Mouse (Mus musculus) lung, adult 2 months (tissue): ENCODE results near the gene Rbbp6. TPM values are rescaled to one million over a fixed set of nuclear protein-coding genes. Genes with fewer than 3 reads are reported as not detected.

Experiments used
- DNase-seq: peaks from one replicate; pipeline ENCODE4 v3.0.0; 2022
- H3K4me1 ChIP-seq: fragments of 200-500 bp; 2 replicates; pipeline ENCODE4 v1.6.1; 2011; ENCODE audit warnings: low read length; ENCODE audit not compliant: control insufficient read depth, insufficient read depth
- H3K4me3 ChIP-seq: fragments of 200-500 bp; replicated peaks from 2 replicates; pipeline ENCODE3; 2011; ENCODE audit warnings: low read depth, mild to moderate bottlenecking, control low read depth, low read length; ENCODE audit errors: extremely low read depth
- CTCF ChIP-seq: fragments of 200-500 bp; IDR thresholded peaks from 2 replicates; pipeline ENCODE4 v1.5.1; 2011; ENCODE audit warnings: mild to moderate bottlenecking, low read length, control low read depth; ENCODE audit not compliant: insufficient read depth
- POLR2A ChIP-seq: fragments of 200-500 bp; IDR thresholded peaks from 2 replicates; pipeline ENCODE4 v1.6.1; 2011; ENCODE audit warnings: low read depth, mild to moderate bottlenecking, control low read depth, low read length, borderline replicate concordance; ENCODE audit errors: extremely low read depth
- WGBS: fragments of 180-500 bp; shearing (Covaris S2); methylation state at CpG from one replicate; pipeline ENCODE4 v1.1.7; 2018; 5-methylcytosine and 5-hydroxymethylcytosine counted together
- polyA plus RNA-seq: library from polyadenylated mRNA; depleted of rRNA; stranded (reverse); fragments of >200 nt; gene quantifications from 2 replicates; pipeline ENCODE4 v1.2.3, GENCODE M21; 2012; rRNA removed

Gene Rbbp6
- 6.8 and 12.0 TPM in 2 replicates for polyA plus RNA-seq

DNA sequence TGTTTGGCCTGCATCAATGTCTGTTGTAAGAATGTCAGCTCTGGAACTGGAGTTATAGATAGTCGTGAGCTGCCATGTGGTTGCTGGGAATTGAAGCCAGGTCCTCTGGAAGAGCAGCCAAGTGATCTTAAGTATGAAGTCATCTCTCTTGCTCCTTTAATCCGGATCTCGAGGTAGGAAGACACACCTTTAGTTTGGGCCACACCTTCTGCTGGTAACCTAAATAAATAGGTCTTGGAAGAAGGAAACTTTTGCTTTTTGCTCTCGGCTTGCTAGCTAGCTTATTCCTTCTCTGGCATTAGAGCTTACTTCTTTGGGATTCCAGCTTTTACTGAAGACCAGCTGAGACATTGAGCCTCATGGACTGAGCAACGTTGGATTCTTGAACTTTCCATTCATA lies at the start of gene Rbbp6:
Gene Rbbp6 (plus strand): TSS at position 301 of the 400 bp plus-strand sequence.
- 71% methylated on average over 5 of the region's 5 CpGs for WGBS
- Histone ChIP-seq H3K4me3 (no peak within 1 kb of the TSS), H3K4me1 (no peaks in the 10 kb centered on the region)
- TF ChIP-seq POLR2A (no peak), CTCF (no peak)
- DNase-seq = no peak

DNA sequence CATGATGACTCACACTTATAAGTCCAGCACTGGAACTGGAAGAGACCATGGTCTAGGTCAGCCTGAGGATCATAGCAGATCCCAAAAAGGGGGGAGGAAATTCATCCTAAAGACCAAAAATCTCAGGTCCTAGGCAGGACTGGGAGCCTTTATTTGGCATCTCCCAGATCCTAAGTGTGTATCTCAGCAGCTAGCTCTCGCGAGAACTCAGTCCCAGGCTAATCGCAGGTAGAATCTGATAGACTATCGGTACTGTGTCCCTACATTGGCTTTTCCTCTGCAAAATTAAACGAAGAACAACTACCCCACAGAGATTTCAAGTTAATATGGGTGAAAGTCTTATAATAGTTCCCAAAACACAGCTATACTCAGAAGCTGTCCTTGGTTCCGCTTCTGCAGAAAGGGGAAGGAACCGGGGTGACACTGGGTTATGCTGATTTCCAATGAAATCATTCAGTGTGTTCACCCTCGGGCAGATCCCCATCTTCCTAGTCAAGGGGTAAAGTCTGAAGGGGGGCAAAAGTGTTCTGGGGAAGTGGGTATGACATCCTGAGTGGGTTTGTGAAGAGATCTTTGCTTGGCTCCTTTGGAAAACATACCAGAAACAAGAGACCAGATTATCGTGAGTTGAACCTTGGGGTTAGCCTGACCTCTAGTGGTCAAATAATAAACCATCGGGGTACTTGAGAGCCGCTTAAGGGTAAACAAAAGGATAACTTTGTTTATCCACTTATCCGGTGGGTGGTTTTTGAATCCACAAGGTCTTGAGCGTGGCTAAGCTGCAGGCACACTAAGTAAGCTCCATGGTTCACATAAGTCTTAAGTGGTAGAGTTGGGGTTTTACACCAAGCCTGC lies 45.5 kb upstream of the Rbbp6 start:
- Histone ChIP-seq H3K4me1 (no peaks in the 10 kb centered on the region), H3K4me3 (no peak overlapping the region)
- WGBS = 42% methylated on average over 13 of the region's 13 CpGs
- 0 out of 2 replicates have a peak, but pooled peaks have one; percentile 15 for TF ChIP-seq CTCF
- no peak for TF ChIP-seq POLR2A
- peak; percentile 24 for DNase-seq

DNA sequence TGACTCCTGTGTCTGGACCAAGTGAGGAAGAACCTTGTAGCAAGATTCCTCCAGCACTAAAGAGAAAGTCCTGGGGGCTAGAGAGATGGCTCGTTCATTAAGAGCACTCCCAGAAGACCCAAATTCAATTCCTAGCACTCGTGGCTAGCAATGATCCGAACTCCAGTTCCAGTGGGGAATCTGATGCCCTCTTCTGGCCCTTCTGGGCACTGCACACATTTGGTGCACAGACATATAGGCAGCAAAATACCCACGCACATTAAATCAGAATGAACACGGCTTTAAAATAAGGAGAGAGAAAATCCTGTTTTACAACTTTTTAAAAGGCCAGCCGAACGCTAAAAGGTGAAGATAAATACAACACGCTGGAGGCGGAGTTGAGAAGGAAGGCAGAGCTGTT lies 43.9 kb upstream of the Rbbp6 start:
- WGBS = 76% methylated on average over 9 of the region's 9 CpGs
- no peak for DNase-seq
- no peaks in the 10 kb centered on the region for H3K4me1 ChIP-seq

DNA sequence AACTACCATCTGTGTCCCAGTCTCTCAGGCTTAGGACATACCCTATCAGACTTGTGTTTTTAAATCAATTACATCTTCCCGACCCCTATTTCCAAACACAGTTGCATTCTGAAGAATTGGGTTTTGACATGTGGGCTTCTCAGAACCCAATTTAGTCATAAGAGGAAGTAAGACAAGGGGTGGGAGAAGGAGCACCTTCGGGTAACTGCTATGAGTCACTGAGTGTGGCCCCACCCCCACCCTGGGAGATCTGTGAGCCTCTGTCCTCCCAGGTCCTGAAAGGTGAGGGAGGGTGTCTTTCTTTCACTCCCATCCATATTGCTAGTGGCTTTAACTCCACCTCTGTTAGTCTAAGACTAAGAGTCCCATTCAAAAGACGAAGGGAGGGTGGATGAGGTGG lies 41.2 kb upstream of the Rbbp6 start:
- no peak for TF ChIP-seq CTCF
- TF ChIP-seq POLR2A = no peak
- Histone ChIP-seq H3K4me1 (no peaks in the 10 kb centered on the region), H3K4me3 (no peak overlapping the region)
- DNase-seq = no peak
- 51% methylated on average over 3 of the region's 3 CpGs for WGBS

More for the DNA sequence above, 43.9 kb upstream of the Rbbp6 start:
- no peak for TF ChIP-seq POLR2A
- TF ChIP-seq CTCF = peak; percentile 17; the same call in 1 of the 2 replicates
- H3K4me3 ChIP-seq = no peak overlapping the region

DNA sequence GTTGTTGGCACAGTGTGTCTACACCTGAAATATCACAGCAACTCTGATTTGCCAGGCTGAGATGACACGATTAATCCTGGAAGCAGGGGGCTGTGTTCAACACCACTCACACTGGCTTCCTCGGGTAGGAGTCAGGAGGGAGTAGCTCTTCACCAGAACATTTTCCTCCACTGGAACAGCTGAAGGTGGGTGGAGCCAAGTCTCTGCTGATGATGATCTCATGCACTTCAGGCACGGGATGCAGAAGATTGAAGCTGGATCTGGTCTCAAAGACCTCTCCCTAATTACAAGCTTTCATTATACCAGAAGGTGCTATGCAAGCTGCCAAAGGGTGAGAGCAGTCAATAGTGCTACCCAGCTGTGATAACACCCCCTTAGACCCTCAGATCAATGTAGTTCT lies 35.0 kb upstream of the Rbbp6 start:
- no peaks in the 10 kb centered on the region; the same call in 1 of the 2 replicates for H3K4me1 ChIP-seq
- no peak for TF ChIP-seq CTCF
- TF ChIP-seq POLR2A = no peak
- WGBS = 15% methylated on average over 3 of the region's 3 CpGs
- H3K4me3 ChIP-seq = no peak overlapping the region
- no peak for DNase-seq

DNA sequence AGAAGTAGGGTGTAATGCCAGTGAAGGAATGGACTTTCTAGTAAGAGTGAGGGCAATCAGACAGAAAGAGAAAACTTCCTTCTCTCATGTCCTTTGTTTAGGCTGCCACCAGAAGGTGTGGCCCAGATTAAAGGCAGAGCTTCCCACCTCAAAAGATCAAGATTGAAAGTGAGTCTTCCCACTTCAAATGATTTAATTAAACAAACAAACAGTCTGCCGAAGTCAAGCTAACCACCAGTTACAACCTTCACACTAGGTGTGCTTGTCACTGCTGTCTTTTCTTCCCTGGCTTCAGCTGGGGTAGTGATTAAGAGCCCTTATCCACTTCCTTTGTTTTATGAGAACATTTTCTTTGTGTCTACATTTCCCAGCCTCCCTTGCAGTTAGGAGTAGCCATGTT lies 33.3 kb upstream of the Rbbp6 start:
- DNase-seq = no peak
- Histone ChIP-seq H3K4me1 (no peaks in the 10 kb centered on the region; the same call in 1 of the 2 replicates), H3K4me3 (no peak overlapping the region)
- TF ChIP-seq POLR2A (no peak), CTCF (no peak)
- WGBS = 20% methylated on average over 1 of the region's 1 CpGs

DNA sequence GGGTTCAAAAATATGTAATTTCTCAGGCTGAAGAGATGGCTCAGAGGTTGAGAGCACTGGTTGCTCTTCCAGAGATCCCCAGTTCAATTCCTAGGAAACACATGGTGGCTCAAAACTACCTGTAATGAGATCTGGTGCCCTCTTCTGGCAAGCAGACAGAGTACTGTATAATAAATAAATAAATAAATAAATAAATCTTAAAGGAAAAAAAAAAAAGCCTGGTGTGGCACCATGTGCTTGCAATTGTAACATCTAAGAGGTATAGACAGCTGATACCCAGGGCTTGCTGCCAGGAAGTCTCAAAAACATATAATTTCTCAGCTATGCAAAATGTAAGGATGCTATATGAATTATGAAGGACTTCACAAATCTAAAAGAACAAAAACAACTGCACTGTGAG lies 28.9 kb upstream of the Rbbp6 start:
- TF ChIP-seq CTCF = no peak
- TF ChIP-seq POLR2A = no peak
- no peak for DNase-seq
- no peaks in the 10 kb centered on the region for H3K4me1 ChIP-seq
- H3K4me3 ChIP-seq = no peak overlapping the region

DNA sequence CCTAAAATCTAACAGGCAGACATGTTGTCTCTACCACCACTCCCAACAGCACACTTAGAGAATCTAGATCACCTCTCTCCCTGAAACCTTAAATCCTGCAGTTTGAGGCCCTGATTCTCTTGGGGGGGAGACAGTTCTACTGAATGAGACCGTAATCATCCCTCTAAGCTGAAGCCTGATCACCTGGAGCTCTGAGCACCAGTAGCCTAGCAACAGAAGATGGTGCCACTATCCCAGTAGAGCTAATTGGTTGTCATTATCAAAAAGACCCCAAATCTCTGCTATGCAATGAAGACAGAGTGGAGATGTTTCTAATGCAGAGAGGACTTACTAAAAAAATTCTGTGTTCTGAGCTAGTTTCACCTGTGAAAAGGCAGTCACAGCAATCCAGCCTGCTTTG lies 27.3 kb upstream of the Rbbp6 start:
- Histone ChIP-seq H3K4me3 (no peak overlapping the region), H3K4me1 (no peaks in the 10 kb centered on the region)
- no peak for DNase-seq
- WGBS = 97% methylated on average over 1 of the region's 1 CpGs
- TF ChIP-seq POLR2A (no peak), CTCF (no peak)

DNA sequence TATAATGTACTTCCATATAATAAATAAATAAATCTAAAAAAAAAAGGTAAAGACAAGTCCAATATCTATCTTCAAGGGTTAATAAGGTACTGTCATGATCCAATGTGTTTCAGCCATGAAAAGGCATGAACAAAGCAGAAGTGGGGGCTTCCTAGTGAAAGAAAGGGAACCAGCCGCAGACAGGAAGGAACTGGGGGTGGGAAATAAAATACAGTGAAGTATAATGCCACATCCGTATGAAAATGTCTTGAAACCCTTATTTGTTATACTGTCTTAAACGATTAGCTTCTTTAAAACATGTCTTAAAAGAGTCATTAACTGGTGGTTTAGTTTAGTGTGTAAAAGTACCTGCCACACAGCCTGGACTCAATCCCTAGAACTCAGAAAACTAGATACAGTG lies 26.3 kb upstream of the Rbbp6 start:
- H3K4me3 ChIP-seq = no peak overlapping the region
- no peaks in the 10 kb centered on the region for H3K4me1 ChIP-seq
- 55% methylated on average over 3 of the region's 3 CpGs for WGBS
- TF ChIP-seq POLR2A = no peak
- DNase-seq = no peak

DNA sequence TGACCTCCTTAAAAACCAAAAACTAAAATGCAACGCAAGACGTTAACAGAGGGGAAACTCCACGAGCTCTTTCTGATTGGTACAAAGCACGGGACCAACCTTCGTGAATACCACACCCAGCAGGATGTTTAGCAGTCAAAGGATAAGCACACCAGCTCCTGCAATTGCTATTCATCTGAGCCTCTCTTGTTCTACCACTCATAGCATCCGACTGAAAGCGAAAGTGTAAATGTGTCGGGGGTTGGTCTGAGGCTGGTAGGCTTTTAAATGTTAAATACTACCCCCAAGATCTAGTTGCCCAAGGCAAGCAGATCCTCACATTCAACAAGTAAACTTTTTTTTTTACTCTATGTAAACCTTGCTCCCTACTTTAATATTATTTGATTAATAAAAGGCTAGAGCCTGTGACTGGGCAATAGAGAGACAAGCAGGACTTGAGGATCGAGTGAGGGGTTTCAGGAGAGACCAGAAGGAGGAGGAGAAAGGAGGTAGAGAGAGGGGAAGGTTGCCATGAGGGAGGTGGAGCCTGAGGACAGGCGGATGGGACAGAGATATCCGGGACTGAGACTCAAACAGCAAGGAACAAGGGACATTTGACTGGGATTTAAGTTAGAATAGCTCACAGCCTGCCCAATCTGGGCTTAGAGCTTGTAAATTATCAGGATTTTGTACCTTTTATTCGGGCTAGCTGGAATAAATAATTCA lies 25.0 kb upstream of the Rbbp6 start:
- WGBS = 6% methylated on average over 12 of the region's 12 CpGs
- no peak for DNase-seq
- H3K4me3 ChIP-seq = peak overlapping the region; percentile 43
- no peak for TF ChIP-seq POLR2A
- no peak for TF ChIP-seq CTCF
- H3K4me1 ChIP-seq = no peaks in the 10 kb centered on the region
